Mouse (Mus musculus): ENCODE results near the gene Chsy1. TPM values are rescaled to one million over a fixed set of nuclear protein-coding genes. Genes with fewer than 3 reads are reported as not detected.

Chsy1 gene
- total RNA-seq, 2 experiments from 2014 or later, result 4.1 to 4.2 TPM

GRCm38 (mm10) chr7:66157413-66157812, 48.1 kb downstream of the Chsy1 start:
- TF ChIP-seq CTCF (IDR thresholded peaks at IDR 0.05), result no peak
- Histone ChIP-seq H3K27ac (no peak overlapping the region), H3K4me3 (no peak overlapping the region)
- intact Hi-C loops (cut with DNase I), result no loop called here
- no peak for DNase-seq

- no peak overlapping the region for H3K27ac ChIP-seq
- TF ChIP-seq CTCF (IDR thresholded peaks at IDR 0.05), result no peak
- no peak overlapping the region for H3K4me3 ChIP-seq
- no peak for DNase-seq
- intact Hi-C loops (cut with DNase I), result no loop called here
Observed at GRCm38 (mm10) chr7:66157861-66158415, 48.6 kb downstream of the Chsy1 start.

GRCm38 (mm10) chr7:66158616-66159129, 49.4 kb downstream of the Chsy1 start:
- intact Hi-C loops (cut with DNase I), result no loop called here

GRCm38 (mm10) chr7:66159961-66160360, 50.6 kb downstream of the Chsy1 start:
- Histone ChIP-seq H3K27ac (no peak overlapping the region), H3K4me3 (no peak overlapping the region)
- intact Hi-C loops (cut with DNase I), result no loop called here
- no peak for DNase-seq
- TF ChIP-seq CTCF (IDR thresholded peaks at IDR 0.05), result no peak

More at GRCm38 (mm10) chr7:66158616-66159129, 49.4 kb downstream of the Chsy1 start:
- Histone ChIP-seq H3K27ac (no peak overlapping the region), H3K4me3 (no peak overlapping the region)
- DNase-seq, result no peak
- TF ChIP-seq CTCF (IDR thresholded peaks at IDR 0.05), result no peak

GRCm38 (mm10) chr7:66161836-66162235, 52.5 kb downstream of the Chsy1 start:
- Histone ChIP-seq H3K4me3 (no peak overlapping the region), H3K27ac (no peak overlapping the region)
- intact Hi-C loops (cut with DNase I), result no loop called here
- DNase-seq, result no peak
- TF ChIP-seq CTCF (IDR thresholded peaks at IDR 0.05), result no peak

GRCm38 (mm10) chr7:66162489-66162888, 53.2 kb downstream of the Chsy1 start:
- intact Hi-C loops (cut with DNase I), result no loop called here
- no peak overlapping the region for H3K4me3 ChIP-seq

GRCm38 (mm10) chr7:66162981-66163380, 53.7 kb downstream of the Chsy1 start:
- no peak for TF ChIP-seq CTCF (IDR thresholded peaks at IDR 0.05)
- no peak for DNase-seq
- Histone ChIP-seq H3K27ac (no peak overlapping the region), H3K4me3 (no peak overlapping the region)
- intact Hi-C loops (cut with DNase I), result no loop called here

More at GRCm38 (mm10) chr7:66162489-66162888, 53.2 kb downstream of the Chsy1 start:
- no peak overlapping the region for H3K27ac ChIP-seq
- DNase-seq, result no peak
- TF ChIP-seq CTCF (IDR thresholded peaks at IDR 0.05), result no peak

- H3K27ac ChIP-seq, result no peak overlapping the region
- no peak overlapping the region for H3K4me3 ChIP-seq
- DNase-seq, result no peak
- no peak for TF ChIP-seq CTCF (IDR thresholded peaks at IDR 0.05)
- intact Hi-C loops (cut with DNase I), result no loop called here
Observed at GRCm38 (mm10) chr7:66164427-66165031, 55.2 kb downstream of the Chsy1 start.

- TF ChIP-seq CTCF (IDR thresholded peaks at IDR 0.05), result no peak
- intact Hi-C loops (cut with DNase I), result no loop called here
- no peak for DNase-seq
- H3K4me3 ChIP-seq, result no peak overlapping the region
- H3K27ac ChIP-seq, result no peak overlapping the region
Observed at GRCm38 (mm10) chr7:66165036-66165798, 55.9 kb downstream of the Chsy1 start.

- intact Hi-C loops (cut with DNase I), result no loop called here
- no peak for DNase-seq
- Histone ChIP-seq H3K27ac (no peak overlapping the region), H3K4me3 (no peak overlapping the region)
- no peak for TF ChIP-seq CTCF (IDR thresholded peaks at IDR 0.05)
Observed at GRCm38 (mm10) chr7:66168877-66169276, 59.6 kb downstream of the Chsy1 start.

- TF ChIP-seq CTCF (IDR thresholded peaks at IDR 0.05), result no peak
- no peak overlapping the region for H3K27ac ChIP-seq
- no peak for DNase-seq
- intact Hi-C loops (cut with DNase I), result no loop called here
- no peak overlapping the region for H3K4me3 ChIP-seq
Observed at GRCm38 (mm10) chr7:66169476-66169875, 60.2 kb downstream of the Chsy1 start.

GRCm38 (mm10) chr7:66170802-66171505, 61.6 kb downstream of the Chsy1 start:
- no peak for TF ChIP-seq CTCF (IDR thresholded peaks at IDR 0.05)
- H3K27ac ChIP-seq, result no peak overlapping the region
- intact Hi-C loops (cut with DNase I), result no loop called here
- no peak overlapping the region for H3K4me3 ChIP-seq
- no peak for DNase-seq

- intact Hi-C loops (cut with DNase I), result no loop called here
- DNase-seq, result no peak
- H3K27ac ChIP-seq, result no peak overlapping the region
- TF ChIP-seq CTCF (IDR thresholded peaks at IDR 0.05), result no peak
- no peak overlapping the region for H3K4me3 ChIP-seq
Observed at GRCm38 (mm10) chr7:66175738-66176137, 66.4 kb downstream of the Chsy1 start.
